Mouse (Mus musculus) ovary, postnatal 10 days (tissue): ENCODE measurements around the gene Il23a.
"Not testable (repeated sequence)": the region's sequence is repeated elsewhere in the genome, so short reads cannot be mapped to it uniquely, and the experiment has no call there.

Experiments used
- DNase-seq: peaks from one replicate; pipeline ENCODE4 v3.0.0; 2022; ENCODE audit warnings: low spot score

Il23a gene

GRCm38 (mm10) chr10:128298702-128299171 lies at the start of gene Il23a:
Gene Il23a, minus strand, starts transcription at chr10:128298752.
- DNase-seq: no peak

GRCm38 (mm10) chr10:128347541-128347940 lies 49.0 kb upstream of the Il23a start:
- DNase-seq: no peak

GRCm38 (mm10) chr10:128344568-128345275 lies 46.2 kb upstream of the Il23a start:
- DNase-seq: no peak

- no peak for DNase-seq
Measured at GRCm38 (mm10) chr10:128343436-128343835, 44.9 kb upstream of the Il23a start.

- DNase-seq: no peak
Measured at GRCm38 (mm10) chr10:128340257-128340656, 41.7 kb upstream of the Il23a start.

- DNase-seq: no peak
Measured at GRCm38 (mm10) chr10:128338948-128339347, 40.4 kb upstream of the Il23a start.

GRCm38 (mm10) chr10:128338415-128338814 lies 39.9 kb upstream of the Il23a start:
- no peak for DNase-seq

GRCm38 (mm10) chr10:128337306-128338181 lies 39.0 kb upstream of the Il23a start, which contains the start of gene Cs:
Gene Cs, plus strand, starts transcription at chr10:128337734.
- DNase-seq: peak; percentile 91

GRCm38 (mm10) chr10:128336597-128336996 lies 38.0 kb upstream of the Il23a start:
- no peak for DNase-seq

- DNase-seq: no peak
Measured at GRCm38 (mm10) chr10:128336195-128336594, 37.6 kb upstream of the Il23a start.

GRCm38 (mm10) chr10:128335582-128335981 lies 37.0 kb upstream of the Il23a start:
- DNase-seq: peak; percentile 31

GRCm38 (mm10) chr10:128332358-128333249 lies 34.1 kb upstream of the Il23a start:
- DNase-seq: not testable (repeated sequence)

- no peak for DNase-seq
Measured at GRCm38 (mm10) chr10:128327610-128328009, 29.1 kb upstream of the Il23a start.

GRCm38 (mm10) chr10:128326825-128327224 lies 28.3 kb upstream of the Il23a start:
- no peak for DNase-seq

GRCm38 (mm10) chr10:128323516-128323915 lies 25.0 kb upstream of the Il23a start:
- no peak for DNase-seq

- DNase-seq: peak; percentile 78
Measured at GRCm38 (mm10) chr10:128322141-128323108, 23.9 kb upstream of the Il23a start, which contains the start of gene Cnpy2. Gene Cnpy2, plus strand, starts transcription at chr10:128322459.

GRCm38 (mm10) chr10:128321641-128322040 lies 23.1 kb upstream of the Il23a start:
- no peak for DNase-seq

- DNase-seq: no peak
Measured at GRCm38 (mm10) chr10:128315578-128315977, 17.0 kb upstream of the Il23a start.

GRCm38 (mm10) chr10:128310902-128311301 lies 12.3 kb upstream of the Il23a start:
- no peak for DNase-seq

GRCm38 (mm10) chr10:128310177-128310576 lies 11.6 kb upstream of the Il23a start:
- DNase-seq: no peak

- no peak for DNase-seq
Measured at GRCm38 (mm10) chr10:128309654-128310053, 11.1 kb upstream of the Il23a start.
